Mouse (Mus musculus): Measurements from ENCODE around the gene Gm11060. TPM values are rescaled to one million over a fixed set of nuclear protein-coding genes. Genes with fewer than 3 reads are reported as not detected.

Gm11060 gene
- polyA plus RNA-seq (2012; rRNA removed), result not detected in 2 replicates

GRCm38 (mm10) chr2:105091718-105092117, at the start of gene Gm11060:
TSS of gene Gm11060 (plus strand) at chr2:105092018.

GRCm38 (mm10) chr2:105126279-105126678, 34.5 kb downstream of the Gm11060 start, which contains the start of gene Wt1:
TSS of gene Wt1 (plus strand) at chr2:105126529.

Other genes with a start within 250 kb of the Gm11060 start
- 0.53 and 0.57 TPM in 2 replicates for gene Prrg4, start 242.1 kb upstream of the Gm11060 start, polyA plus RNA-seq (2012; rRNA removed)
- 2.0 and 2.2 TPM in 2 replicates for gene Ccdc73, start 224.2 kb upstream of the Gm11060 start, polyA plus RNA-seq (2012; rRNA removed)
- gene Eif3m, start 74.9 kb upstream of the Gm11060 start, polyA plus RNA-seq (2012; rRNA removed), result 62.9 and 63.9 TPM in 2 replicates
- gene Wt1, start 34.5 kb downstream of the Gm11060 start, polyA plus RNA-seq (2012; rRNA removed), result 1.2 and 1.4 TPM in 2 replicates
- 4.0 and 4.1 TPM in 2 replicates for gene Them7, start 132.3 kb downstream of the Gm11060 start, polyA plus RNA-seq (2012; rRNA removed)

Data from liver, embryonic 18 days (tissue).